Mouse (Mus musculus) lung, embryonic 15.5 days (tissue): Measurements from ENCODE around the gene Apoc4. TPM values are rescaled to one million over a fixed set of nuclear protein-coding genes. Genes with fewer than 3 reads are reported as not detected.

Experiments
- ATAC-seq: fragments of 200-750 bp; cut with Nextera tagmentation; 2 replicates; pipeline ENCODE4 v1.8.0; 2017; ENCODE audit warnings: moderate number of reproducible peaks, borderline replicate concordance; ENCODE audit not compliant: low FRiP score, low TSS enrichment; ENCODE audit errors: extremely low read depth
- H3K27ac ChIP-seq: fragments of 300-500 bp; sonication (generic); 2 replicates; pipeline ENCODE4 v1.5.1; 2015; ENCODE audit warnings: moderate library complexity, mild to moderate bottlenecking, inconsistent platforms
- H3K27me3 ChIP-seq: fragments of 300-500 bp; sonication (generic); 2 replicates; pipeline ENCODE4 v1.6.1; 2015; ENCODE audit warnings: inconsistent platforms
- H3K36me3 ChIP-seq: fragments of 300-500 bp; sonication (generic); 2 replicates; pipeline ENCODE4 v1.6.1; 2015; ENCODE audit warnings: inconsistent platforms
- H3K4me1 ChIP-seq: fragments of 300-500 bp; sonication (generic); 2 replicates; pipeline ENCODE4 v1.6.1; 2015; ENCODE audit warnings: inconsistent platforms
- H3K4me2 ChIP-seq: fragments of 300-500 bp; sonication (generic); 2 replicates; pipeline ENCODE4 v1.6.1; 2015; ENCODE audit warnings: inconsistent platforms, mild to moderate bottlenecking, moderate library complexity
- H3K4me3 ChIP-seq: fragments of 300-500 bp; sonication (generic); 2 replicates; pipeline ENCODE4 v1.5.1; 2015; ENCODE audit warnings: mild to moderate bottlenecking, inconsistent platforms
- H3K9ac ChIP-seq: fragments of 300-500 bp; sonication (generic); 2 replicates; pipeline ENCODE4 v1.6.1; 2015; ENCODE audit warnings: inconsistent platforms
- H3K9me3 ChIP-seq: fragments of 300-500 bp; sonication (generic); 2 replicates; pipeline ENCODE4 v1.6.1; 2016; ENCODE audit warnings: inconsistent platforms
- WGBS: fragments of 180-500 bp; shearing (Covaris S2); methylation state at CpG from one replicate; pipeline ENCODE4 v1.1.7; 2015; 5-methylcytosine and 5-hydroxymethylcytosine counted together
- polyA plus RNA-seq: library from polyadenylated mRNA; unstranded; fragments of >200 nt; fragmentation: Nextera tagmentation; extraction: Ambion mirVana; gene quantifications from 2 replicates; pipeline ENCODE4 v1.2.1, GENCODE M21; 2015

Gene Apoc4
- polyA plus RNA-seq, 1 experiment from 2014 or later = 0.42 TPM

DNA sequence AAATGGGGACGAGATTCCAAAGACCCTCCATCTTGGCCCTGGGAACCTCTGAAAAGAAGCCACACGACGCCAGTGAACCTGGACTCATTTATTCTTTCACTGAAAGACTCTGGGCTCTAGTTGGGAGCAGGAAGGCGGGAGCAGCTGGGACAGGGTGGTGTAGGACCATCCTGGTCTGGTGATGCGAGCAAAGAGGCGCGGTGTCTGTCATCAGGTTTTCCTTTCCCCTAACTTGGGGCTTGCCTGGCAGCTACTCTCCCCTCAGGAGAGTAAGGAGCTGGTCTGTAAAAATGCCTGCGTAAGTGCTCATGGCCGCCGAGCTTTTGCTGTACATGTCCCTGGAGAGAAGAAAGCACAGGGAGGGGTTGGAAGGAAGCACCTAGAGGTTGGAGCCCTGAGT is 9.8 kb downstream of the Apoc4 start:
- no peak overlapping the region for H3K9ac ChIP-seq
- no peak overlapping the region for H3K4me3 ChIP-seq
- H3K36me3 ChIP-seq = no peaks in the 10 kb centered on the region
- 64% methylated on average over 10 of the region's 10 CpGs for WGBS
- H3K9me3 ChIP-seq = no peaks in the 10 kb centered on the region
- H3K4me2 ChIP-seq = no peak overlapping the region
- H3K4me1 ChIP-seq = peaks cover 5% of the 10 kb centered on the region
- H3K27me3 ChIP-seq = no peaks in the 10 kb centered on the region
- ATAC-seq = no peak
- no peak overlapping the region for H3K27ac ChIP-seq

DNA sequence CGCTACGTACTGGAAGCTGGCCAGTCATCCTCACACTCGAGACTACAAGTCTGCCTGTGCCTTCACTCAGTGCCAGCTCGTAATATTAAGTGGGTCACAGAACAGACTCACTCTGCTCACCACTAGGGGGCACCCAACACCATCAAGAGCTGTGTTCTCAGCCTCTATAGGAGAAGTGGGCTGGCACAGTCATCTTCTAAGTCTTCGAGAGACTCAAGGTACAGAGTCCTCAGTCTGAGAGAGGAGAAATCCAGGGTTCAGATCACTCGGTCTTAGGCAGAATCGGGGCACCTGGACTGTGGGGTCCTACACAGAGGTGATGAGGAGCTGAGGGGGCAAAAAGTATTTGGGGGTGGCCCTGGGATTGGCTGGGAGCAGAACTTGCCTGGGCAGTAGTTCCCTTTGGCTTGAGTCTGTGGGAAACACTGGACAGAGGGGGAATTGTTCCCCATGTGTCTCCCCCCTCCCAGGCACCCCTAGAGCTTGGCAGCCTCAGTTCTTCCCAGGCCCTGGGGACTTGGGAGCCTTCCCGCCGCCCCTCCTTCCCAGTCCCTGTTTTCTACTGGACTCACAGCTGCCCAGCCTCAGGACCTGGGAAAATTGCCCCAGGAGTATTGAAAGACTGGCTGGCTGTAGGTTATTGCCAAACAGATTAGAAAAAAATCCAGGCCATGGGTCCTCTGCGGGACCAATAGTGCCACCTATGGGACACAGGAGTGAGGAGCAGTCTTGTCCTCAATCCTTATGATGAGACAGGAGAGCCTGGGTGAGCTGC is 12.1 kb downstream of the Apoc4 start:
- 5% methylated on average over 10 of the region's 10 CpGs for WGBS
- Histone ChIP-seq H3K27ac (peak overlapping the region; percentile 52), H3K9me3 (no peaks in the 10 kb centered on the region), H3K9ac (no peak overlapping the region; the same call in 1 of the 2 replicates), H3K27me3 (no peaks in the 10 kb centered on the region), H3K4me2 (peak overlapping the region; percentile 43), H3K36me3 (no peaks in the 10 kb centered on the region), H3K4me3 (no peak overlapping the region), H3K4me1 (peaks cover 10% of the 10 kb centered on the region)
- ATAC-seq = peak; percentile 81

DNA sequence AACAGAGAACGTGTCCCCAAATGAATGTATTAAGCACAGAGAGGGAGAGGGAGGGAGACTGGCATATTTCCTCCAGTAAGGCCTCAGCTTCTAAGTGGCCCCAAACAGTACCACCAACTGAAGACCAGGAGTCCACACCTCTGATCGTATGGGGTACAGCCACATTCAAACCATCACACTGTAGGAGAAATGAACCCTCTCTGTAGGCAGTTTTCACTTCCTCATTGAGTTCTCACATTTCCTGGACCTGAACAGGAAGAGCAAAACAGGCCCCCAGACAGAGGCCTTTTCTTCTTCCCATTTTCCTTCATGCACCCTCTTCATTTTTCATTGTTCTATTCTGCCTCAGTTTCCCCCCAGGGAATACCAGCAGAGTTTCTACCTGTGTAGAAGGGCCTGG is 13.8 kb downstream of the Apoc4 start:
- Histone ChIP-seq H3K4me2 (no peak overlapping the region), H3K4me1 (peaks cover 19% of the 10 kb centered on the region), H3K27me3 (no peaks in the 10 kb centered on the region), H3K9me3 (no peaks in the 10 kb centered on the region), H3K36me3 (no peaks in the 10 kb centered on the region), H3K4me3 (no peak overlapping the region), H3K9ac (no peak overlapping the region), H3K27ac (no peak overlapping the region)
- no peak for ATAC-seq
- WGBS = 57% methylated on average over 2 of the region's 2 CpGs

DNA sequence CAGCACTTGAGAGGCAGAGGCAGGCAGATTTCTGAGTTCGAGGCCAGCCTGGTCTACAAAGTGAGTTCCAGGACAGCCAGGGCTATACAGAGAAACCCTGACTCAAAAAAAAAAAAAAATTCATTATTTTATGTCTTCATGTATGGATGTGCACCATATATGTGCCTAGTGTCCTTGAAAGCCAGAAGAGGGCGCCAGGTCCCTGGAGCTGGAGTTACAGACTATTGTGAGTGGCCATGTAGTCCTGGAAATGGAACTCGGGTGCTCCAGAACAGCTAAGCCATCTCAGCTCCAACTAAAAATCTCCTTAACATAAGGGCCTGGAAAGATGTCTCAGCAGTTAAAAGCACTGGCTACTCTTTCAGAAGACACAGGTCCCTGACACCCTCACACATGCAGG is 14.5 kb downstream of the Apoc4 start:
- H3K36me3 ChIP-seq = peaks cover 4% of the 10 kb centered on the region
- ATAC-seq = no peak
- H3K4me2 ChIP-seq = no peak overlapping the region
- no peak overlapping the region for H3K4me3 ChIP-seq
- no peak overlapping the region for H3K27ac ChIP-seq
- WGBS = 68% methylated on average over 3 of the region's 3 CpGs
- H3K4me1 ChIP-seq = peaks cover 19% of the 10 kb centered on the region
- H3K9me3 ChIP-seq = no peaks in the 10 kb centered on the region
- no peaks in the 10 kb centered on the region for H3K27me3 ChIP-seq
- no peak overlapping the region for H3K9ac ChIP-seq

DNA sequence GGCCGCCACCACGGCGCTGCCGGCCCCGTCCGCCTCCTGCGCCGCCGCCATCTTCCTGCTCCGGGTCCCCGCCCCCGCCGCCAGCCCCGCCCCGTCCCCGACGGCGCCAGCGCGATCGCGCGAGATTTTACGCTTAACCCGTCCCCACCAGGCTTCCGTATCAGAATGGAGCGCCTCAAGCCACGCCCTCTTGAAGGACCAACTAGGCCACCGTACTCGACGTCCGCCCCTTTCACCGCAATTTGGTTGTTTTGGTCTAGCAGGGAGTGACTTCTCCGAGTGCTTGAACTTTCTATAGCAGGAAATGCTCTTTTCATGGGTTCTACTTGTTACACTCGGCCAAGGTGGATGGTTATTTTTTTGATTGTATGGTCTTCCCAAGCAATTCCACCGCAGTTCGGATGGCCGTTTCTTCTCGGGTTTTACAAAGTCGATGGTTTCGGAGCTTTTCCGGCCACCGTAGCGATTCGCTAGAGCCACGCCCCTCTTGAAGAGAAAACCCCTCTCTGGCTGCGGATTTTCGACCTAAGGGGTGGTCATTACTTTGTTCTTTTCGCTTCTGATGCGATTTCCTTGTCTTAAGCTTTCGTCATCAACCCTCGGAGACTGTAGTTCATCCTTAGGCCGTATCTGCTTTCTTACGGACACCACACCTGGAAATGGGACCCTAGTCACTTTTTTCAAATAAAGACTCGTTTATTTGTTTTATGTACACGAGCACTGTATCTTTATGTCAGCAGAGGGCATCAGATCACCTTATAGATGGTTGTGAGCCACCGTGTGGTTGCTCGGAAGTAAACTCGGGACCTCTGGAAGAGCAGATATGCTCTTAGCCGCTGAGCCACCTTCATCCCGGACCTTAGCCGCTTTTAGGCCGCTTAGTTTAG is 16.1 kb downstream of the Apoc4 start, which contains the start of gene Clptm1:
Gene Clptm1 (minus strand): TSS at position 79 of the 887 bp plus-strand sequence.
- Histone ChIP-seq H3K4me2 (peak within 1 kb of the TSS; percentile 69), H3K27me3 (no peaks in the 10 kb centered on the region), H3K27ac (peak within 1 kb of the TSS; percentile 95), H3K9me3 (no peaks in the 10 kb centered on the region), H3K9ac (peak within 1 kb of the TSS; percentile 98), H3K36me3 (peaks cover 6% of the 10 kb centered on the region), H3K4me3 (peak within 1 kb of the TSS; percentile 98), H3K4me1 (peaks cover 19% of the 10 kb centered on the region)
- peak; percentile 89 for ATAC-seq
- WGBS = under 1% methylated on average over 63 of the region's 63 CpGs

DNA sequence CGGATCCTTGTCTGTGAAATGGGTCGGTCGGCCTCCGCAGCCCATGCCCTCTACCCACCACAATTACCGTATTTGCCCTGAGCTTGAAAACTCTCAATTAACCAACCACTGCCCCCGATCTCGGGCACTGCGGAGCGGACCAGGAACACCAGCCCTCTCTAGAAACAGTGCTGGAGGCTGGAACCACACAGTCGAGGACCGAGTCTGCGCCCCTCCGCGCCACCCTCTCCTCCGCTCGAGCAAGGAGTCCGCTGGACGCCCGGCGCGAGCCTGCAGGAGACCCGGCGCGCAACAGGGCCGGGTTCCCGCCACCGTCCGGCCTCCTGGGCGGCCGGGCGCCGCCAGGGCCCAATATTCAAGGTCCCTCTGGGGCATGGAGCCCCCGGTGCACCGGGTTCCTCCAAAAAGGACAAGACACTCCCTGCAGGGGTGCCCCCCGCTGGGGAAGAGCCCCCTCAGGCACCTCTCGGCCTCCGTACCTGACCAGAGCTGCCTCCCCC is 16.8 kb downstream of the Apoc4 start:
- Histone ChIP-seq H3K27ac (peak overlapping the region; percentile 95; the same call in 1 of the 2 replicates), H3K4me1 (peaks cover 19% of the 10 kb centered on the region), H3K27me3 (no peaks in the 10 kb centered on the region), H3K36me3 (peaks cover 10% of the 10 kb centered on the region), H3K9me3 (no peaks in the 10 kb centered on the region), H3K4me3 (peak overlapping the region; percentile 98), H3K4me2 (peak overlapping the region; percentile 69), H3K9ac (peak overlapping the region; percentile 98)
- under 1% methylated on average over 35 of the region's 37 CpGs for WGBS
- ATAC-seq = peak; percentile 19

DNA sequence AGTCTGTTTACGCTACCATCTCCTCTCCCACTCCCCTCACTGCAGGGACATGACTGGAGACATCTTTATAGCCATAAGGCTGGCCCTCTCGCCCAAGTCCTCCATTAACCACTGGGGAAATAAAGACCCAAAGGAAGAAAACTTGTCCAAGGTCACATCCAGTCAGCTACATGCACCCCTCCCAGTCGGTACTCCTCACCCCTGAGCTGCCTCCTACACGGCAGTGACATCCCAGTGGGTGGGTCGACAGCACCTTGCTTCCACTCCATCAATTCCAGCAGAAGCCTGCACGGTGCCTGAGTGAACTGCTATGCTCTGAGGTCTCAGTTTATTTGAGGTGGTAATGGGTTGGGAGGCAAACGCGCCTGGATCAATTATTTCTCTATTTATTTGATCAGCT is 17.3 kb downstream of the Apoc4 start:
- WGBS = 13% methylated on average over 8 of the region's 8 CpGs
- peaks cover 10% of the 10 kb centered on the region for H3K36me3 ChIP-seq
- H3K4me2 ChIP-seq = peak overlapping the region; percentile 69
- H3K9me3 ChIP-seq = no peaks in the 10 kb centered on the region
- H3K9ac ChIP-seq = peak overlapping the region; percentile 98
- no peak for ATAC-seq
- peaks cover 15% of the 10 kb centered on the region for H3K4me1 ChIP-seq
- H3K27ac ChIP-seq = no peak overlapping the region
- H3K4me3 ChIP-seq = peak overlapping the region; percentile 98
- H3K27me3 ChIP-seq = no peaks in the 10 kb centered on the region

DNA sequence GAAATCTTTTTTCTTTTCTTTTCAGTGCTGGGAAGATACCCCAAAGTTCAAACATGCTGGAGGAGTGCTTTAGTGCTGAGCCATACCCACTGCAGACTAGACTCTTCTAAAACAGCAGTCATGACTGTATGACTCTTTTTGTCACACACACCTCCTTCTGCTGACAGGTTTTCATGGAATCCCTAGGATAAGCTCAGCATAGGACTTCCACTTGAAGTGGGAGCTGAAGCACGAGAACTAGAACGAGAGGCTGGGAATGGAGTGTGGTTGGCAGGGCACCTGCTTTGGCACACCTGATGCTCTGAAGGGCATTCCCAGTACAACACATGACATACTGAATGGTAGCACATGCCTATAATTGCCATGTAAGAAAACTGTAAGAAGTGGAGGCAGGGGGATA is 28.7 kb downstream of the Apoc4 start:
- H3K4me1 ChIP-seq = no peaks in the 10 kb centered on the region

DNA sequence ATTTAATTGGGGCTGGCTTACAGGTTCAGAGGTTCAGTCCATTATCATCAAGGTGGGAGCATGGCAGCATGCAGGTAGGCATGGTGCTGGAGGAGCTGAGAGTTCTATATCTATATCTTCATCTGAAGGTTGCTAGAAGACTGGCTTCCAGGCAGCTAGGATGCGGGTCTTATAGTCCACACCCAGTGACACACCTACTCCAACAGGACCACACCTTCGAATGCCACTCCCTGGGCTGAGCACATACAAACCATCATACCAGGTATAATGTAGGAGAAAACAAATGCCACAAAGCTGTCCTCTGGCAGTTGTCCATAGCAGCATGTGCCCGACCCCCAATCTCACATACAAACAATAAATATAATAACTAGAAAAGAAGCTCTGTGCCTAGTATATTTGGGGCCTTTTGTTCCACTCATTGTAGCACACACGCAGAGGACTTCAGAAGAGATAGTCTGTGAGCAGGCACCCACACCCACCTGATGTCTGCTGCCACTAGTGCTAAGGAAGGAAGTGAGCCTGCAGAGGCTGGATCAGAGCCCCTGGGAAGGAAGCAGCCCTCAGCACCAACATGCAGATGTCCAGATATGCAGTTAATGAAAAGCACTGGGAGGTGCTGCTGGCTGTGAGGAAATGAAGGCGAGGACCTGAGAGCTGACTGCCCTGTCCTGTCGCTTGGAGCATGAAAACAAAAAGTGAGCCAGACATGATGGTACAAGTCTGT is 30.1 kb downstream of the Apoc4 start:
- Histone ChIP-seq H3K4me2 (no peak overlapping the region), H3K27me3 (no peaks in the 10 kb centered on the region), H3K27ac (no peak overlapping the region), H3K9me3 (no peaks in the 10 kb centered on the region), H3K4me3 (no peak overlapping the region), H3K4me1 (no peaks in the 10 kb centered on the region), H3K9ac (no peak overlapping the region), H3K36me3 (peaks cover 74% of the 10 kb centered on the region)
- 85% methylated on average over 6 of the region's 6 CpGs for WGBS
- no peak for ATAC-seq

More for the DNA sequence above, 28.7 kb downstream of the Apoc4 start:
- Histone ChIP-seq H3K36me3 (peaks cover 68% of the 10 kb centered on the region), H3K27ac (no peak overlapping the region), H3K4me3 (no peak overlapping the region), H3K9ac (no peak overlapping the region), H3K4me2 (no peak overlapping the region), H3K9me3 (no peaks in the 10 kb centered on the region), H3K27me3 (no peaks in the 10 kb centered on the region)
- 87% methylated on average over 2 of the region's 2 CpGs for WGBS
- no peak for ATAC-seq

DNA sequence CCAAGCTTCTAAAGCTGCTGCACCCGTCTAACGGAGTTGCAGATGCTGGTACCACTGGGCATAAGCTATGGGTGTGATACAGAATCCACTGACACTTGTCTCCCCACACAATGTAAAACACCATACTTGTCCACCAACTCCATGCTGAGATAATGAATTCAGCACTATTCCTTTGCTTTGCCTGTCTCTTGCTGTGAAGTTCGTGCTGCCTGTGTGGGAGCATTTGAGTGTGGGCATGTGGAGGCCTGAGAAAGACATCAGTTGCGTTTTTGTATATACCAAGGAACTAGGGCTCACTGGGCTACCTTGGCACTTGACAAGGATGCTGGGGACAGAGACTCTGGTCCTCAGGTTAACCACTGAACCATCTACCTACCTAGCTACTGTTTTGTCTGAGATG is 40.1 kb downstream of the Apoc4 start:
- no peak overlapping the region for H3K4me3 ChIP-seq
- no peak overlapping the region for H3K4me2 ChIP-seq
- H3K4me1 ChIP-seq = no peaks in the 10 kb centered on the region
- no peak for ATAC-seq
- H3K36me3 ChIP-seq = peaks cover 94% of the 10 kb centered on the region
- H3K27me3 ChIP-seq = no peaks in the 10 kb centered on the region
- 90% methylated on average over 4 of the region's 4 CpGs for WGBS
- H3K9me3 ChIP-seq = no peaks in the 10 kb centered on the region
- H3K27ac ChIP-seq = no peak overlapping the region
- H3K9ac ChIP-seq = no peak overlapping the region

DNA sequence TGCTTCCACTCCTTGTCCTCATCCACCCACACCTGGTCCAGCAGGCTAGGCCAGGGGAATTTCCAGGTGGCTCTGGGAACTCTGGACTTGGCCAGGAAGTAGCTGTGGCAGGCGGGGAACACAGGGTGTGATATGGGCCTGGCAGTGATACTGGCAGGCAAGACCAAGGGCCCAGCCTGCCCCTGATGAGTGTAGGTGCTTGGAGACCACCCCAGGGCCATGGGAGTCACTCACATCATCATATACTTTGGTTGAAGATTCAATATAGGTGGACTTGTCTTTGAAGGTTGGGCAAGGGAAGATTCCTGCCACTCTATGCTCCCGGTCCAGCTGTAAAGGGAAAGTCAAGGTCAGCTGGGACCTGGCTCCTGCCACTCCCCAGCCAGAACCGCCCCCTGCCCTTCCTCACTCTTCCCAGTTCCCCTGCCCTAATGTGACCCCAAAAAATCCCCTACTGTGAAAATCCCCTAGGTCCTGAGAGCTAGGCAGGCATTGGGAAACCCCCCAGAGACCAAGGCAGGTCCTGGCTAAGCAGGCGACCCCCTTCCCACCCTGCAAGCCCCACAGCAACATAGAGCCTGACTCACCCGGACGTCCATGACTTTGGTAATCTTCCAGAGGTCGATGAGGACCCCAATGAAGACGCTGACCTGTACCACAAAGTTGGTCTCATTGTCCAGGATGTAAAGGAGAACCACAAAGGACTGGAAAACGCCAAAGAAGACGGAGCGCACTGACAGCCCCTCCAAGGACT is 46.0 kb downstream of the Apoc4 start:
- H3K27ac ChIP-seq = no peak overlapping the region
- no peak for ATAC-seq
- no peak overlapping the region for H3K4me2 ChIP-seq
- no peaks in the 10 kb centered on the region for H3K4me1 ChIP-seq
- H3K4me3 ChIP-seq = no peak overlapping the region
- H3K27me3 ChIP-seq = no peaks in the 10 kb centered on the region
- 82% methylated on average over 11 of the region's 11 CpGs for WGBS
- H3K36me3 ChIP-seq = peaks cover 78% of the 10 kb centered on the region
- H3K9me3 ChIP-seq = no peaks in the 10 kb centered on the region
- H3K9ac ChIP-seq = no peak overlapping the region
